Mouse (Mus musculus) layer of hippocampus, adult 2 months (tissue): Measurements from ENCODE around the gene Dgka. TPM values are rescaled to one million over a fixed set of nuclear protein-coding genes. Genes with fewer than 3 reads are reported as not detected.
A peak's percentile ranks its signal among the peaks of the same experiment; 100 is the strongest.
"Not testable (repeated sequence)": the region's sequence is repeated elsewhere in the genome, so short reads cannot be mapped to it uniquely, and the experiment has no call there.

ENCODE experiments used
- DNase-seq, 2 experiments: peaks; one replicate each; pipeline ENCODE4 v3.0.0; 2022; ENCODE audit warnings: low spot score in 2 of 2
- H3K27ac ChIP-seq: fragments of 200-600 bp; 2 replicates; pipeline ENCODE4 v1.8.1; 2022
- H3K4me3 ChIP-seq: fragments of 200-600 bp; 2 replicates; pipeline ENCODE4 v1.8.1; 2022; ENCODE audit warnings: mild to moderate bottlenecking
- CTCF ChIP-seq: fragments of 200-600 bp; conservative IDR thresholded peaks from 2 replicates; pipeline ENCODE4 v1.8.1; 2022; ENCODE audit warnings: antibody characterized with exemption, mild to moderate bottlenecking, moderate library complexity
- total RNA-seq, 2 experiments: library from RNA; stranded (reverse); gene quantifications; 2 replicates each; pipeline ENCODE4 v1.2.3; 2021

The Dgka gene
- total RNA-seq, 2 experiments from 2014 or later: 11.4 to 11.5 TPM

DNA sequence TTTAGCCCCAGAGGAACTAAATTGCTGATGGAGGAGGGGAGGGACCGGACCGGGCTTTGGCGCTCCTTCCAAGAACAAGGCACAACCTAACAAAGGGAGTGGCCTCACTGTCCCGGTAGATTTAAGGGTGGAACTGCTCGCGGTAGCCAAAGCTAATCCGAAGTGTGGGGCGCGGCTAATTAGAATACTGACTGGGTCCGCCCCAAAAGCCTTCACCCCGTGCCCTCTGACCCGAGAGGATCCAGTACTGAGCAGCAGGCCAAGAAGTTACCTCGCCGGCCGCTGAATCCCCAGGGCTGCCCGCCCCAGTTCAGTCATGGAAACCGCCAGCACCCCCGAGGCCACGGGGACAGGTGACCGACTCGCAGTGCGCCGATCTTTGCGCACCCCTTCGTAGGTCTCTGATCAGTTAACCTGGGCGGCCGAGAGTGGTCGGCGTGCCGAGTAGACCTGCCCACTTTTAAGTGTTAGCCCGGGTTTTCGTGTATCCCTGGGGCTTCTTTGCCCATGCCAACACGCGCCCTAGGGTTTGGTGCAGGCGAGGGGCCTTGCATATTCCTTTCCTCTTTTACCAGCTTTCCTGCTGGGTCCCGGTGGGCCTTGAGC lies 3.1 kb upstream of the Dgka start, which contains the start of gene Pym1:
Gene Pym1, plus strand, starts transcription at position 244 of the 606 bp plus-strand sequence.
- Histone ChIP-seq H3K27ac (peak within 1 kb of the TSS; percentile 93), H3K4me3 (peak within 1 kb of the TSS; percentile 77)
- no peak for TF ChIP-seq CTCF
- DNase-seq: peak; percentile 26 to 44

- DNase-seq: no peak
- Histone ChIP-seq H3K27ac (peak overlapping the region; percentile 93), H3K4me3 (peak overlapping the region; percentile 77)
- no peak for TF ChIP-seq CTCF
Measured at GRCm38 (mm10) chr10:128746972-128747645, 2.5 kb upstream of the Dgka start.

DNA sequence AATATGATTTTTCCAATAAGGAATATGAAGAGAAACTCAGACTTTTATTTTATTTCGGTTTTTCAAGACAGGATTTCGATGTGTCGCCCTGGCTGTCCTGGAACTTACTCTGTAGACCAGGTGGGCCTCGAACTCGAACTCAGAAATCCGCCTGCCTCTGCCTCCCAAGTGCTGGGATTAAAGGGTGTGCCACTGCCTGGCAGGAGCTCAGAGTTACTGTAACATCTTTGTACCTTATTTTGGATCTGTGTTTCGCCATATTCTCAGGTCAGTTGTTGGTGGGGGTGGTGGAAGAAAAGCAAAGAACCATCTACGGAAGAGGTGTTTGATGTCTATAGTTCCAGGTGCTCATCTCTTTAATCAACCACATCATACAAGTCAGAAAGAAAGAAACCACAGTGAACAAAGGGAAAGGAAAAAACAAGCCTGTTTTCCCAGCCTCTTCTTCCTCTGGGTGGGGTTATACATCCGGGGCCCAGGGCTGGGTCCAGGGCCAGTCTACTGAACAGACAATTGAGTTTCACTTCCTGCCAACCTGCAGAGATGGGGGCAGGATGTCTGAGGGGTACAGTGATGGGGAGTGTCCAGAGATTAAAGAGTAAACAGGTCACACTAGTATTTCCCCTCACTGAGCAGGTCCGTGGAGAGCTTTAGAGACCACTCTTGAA lies 1.4 kb upstream of the Dgka start:
- no peak overlapping the region for H3K27ac ChIP-seq
- DNase-seq: no peak
- no peak overlapping the region for H3K4me3 ChIP-seq
- no peak for TF ChIP-seq CTCF

DNA sequence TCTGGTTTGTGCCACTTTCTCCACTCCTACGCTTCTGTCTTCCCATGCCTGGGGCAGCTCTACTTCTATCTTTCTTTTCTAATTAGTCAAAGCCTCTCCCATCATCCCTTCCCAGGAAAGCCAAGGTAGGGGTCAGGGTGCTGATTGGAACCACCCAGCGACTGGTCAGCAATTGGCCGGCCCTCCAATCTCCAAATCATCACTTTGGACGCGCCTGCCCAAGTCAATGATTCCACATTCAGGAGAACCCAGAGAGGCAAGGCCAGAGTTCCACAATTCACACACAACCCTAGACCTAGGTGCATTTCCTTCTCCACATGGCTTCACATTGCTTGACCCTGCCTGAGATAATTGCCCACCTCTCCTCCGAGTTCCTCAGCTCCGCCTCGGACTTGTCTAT lies 444 bp downstream of the Dgka start:
- DNase-seq: no peak
- peak overlapping the region; percentile 89 for H3K4me3 ChIP-seq
- peak overlapping the region; percentile 85 for H3K27ac ChIP-seq
- TF ChIP-seq CTCF: no peak

DNA sequence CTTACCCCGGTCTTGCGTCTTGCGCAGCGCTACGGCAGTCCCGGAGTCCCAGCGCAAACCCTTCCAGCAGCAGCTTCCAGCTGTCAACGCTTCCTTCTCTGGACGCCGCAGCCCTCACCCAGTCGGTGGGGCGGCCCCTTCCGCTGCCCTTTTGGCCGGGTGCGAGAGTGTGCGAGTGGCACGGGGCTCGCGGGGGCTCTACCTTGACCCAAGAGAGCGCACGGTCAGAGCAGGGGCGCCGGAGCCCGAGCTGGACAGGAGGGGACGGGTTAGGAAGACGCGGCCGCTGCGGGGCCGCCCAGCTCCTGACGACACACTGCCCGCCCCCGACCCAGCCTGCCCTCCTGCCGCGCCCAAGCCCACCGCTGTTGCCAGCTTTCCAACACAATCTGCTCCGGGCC lies 864 bp downstream of the Dgka start:
- H3K27ac ChIP-seq: peak overlapping the region; percentile 85
- TF ChIP-seq CTCF: no peak

GRCm38 (mm10) chr10:128743235-128743634 lies 1.4 kb downstream of the Dgka start:
- H3K27ac ChIP-seq: peak overlapping the region; percentile 85
- DNase-seq: no peak
- TF ChIP-seq CTCF: no peak
- H3K4me3 ChIP-seq: peak overlapping the region; percentile 89

More for the DNA sequence above, 864 bp downstream of the Dgka start:
- peak overlapping the region; percentile 89 for H3K4me3 ChIP-seq
- peak in 1 of 2 experiments; percentile 12 for DNase-seq

GRCm38 (mm10) chr10:128742616-128743015 lies 2.0 kb downstream of the Dgka start:
- TF ChIP-seq CTCF: no peak
- no peak for DNase-seq
- Histone ChIP-seq H3K4me3 (peak overlapping the region; percentile 89), H3K27ac (no peak overlapping the region)

DNA sequence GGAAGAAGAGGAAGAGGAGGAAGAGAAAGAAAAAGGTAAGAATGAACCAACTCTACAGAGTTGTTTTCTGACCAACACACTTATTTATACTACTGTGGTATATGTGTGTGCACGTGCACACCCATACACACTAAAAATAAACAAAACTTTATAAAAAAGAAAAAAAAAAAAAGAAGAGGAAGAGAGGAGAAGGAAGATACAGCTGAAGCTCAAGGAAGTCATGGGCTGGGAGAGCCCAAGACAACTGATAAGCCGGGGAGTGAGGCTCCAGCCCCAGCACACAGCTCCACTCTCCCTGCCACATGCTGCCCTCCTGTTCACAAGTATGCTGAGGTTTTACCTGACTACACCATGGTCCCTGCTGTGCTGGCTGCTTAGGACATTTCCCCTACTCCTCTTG lies 4.4 kb downstream of the Dgka start:
- Histone ChIP-seq H3K27ac (no peak overlapping the region), H3K4me3 (no peak overlapping the region)
- TF ChIP-seq CTCF: no peak
- DNase-seq: no peak

- H3K27ac ChIP-seq: no peak overlapping the region
- H3K4me3 ChIP-seq: peak overlapping the region; percentile 42
- TF ChIP-seq CTCF: no peak
- DNase-seq: no peak
Measured at GRCm38 (mm10) chr10:128737435-128737834, 7.2 kb downstream of the Dgka start.

GRCm38 (mm10) chr10:128731992-128732391 lies 12.7 kb downstream of the Dgka start:
- Histone ChIP-seq H3K27ac (no peak overlapping the region), H3K4me3 (no peak overlapping the region)

DNA sequence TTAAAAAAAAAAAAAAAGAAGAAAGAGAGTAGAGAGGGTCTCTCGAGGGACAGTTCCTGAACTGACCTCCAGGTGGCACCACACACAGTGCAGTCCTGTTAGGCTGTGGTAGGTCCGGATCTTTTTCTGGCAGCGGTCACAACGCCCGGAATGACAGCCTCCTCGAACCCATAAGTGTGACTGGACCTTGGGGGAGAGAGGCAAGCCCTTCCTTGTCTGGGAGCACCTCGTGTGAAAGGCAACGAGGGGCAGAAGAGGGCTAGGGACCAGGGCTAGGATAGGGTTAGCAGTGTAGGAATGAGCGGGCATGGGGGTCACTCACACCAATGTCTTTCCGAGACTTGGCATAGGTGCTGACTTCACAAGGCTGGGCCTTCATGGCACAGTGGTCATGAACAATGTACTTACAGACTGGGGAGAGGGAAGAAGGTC lies 13.6 kb downstream of the Dgka start:
- H3K27ac ChIP-seq: no peak overlapping the region
- H3K4me3 ChIP-seq: no peak overlapping the region
- peak; percentile 46 to 70 for DNase-seq
- TF ChIP-seq CTCF: peak; percentile 97

More at GRCm38 (mm10) chr10:128731992-128732391, 12.7 kb downstream of the Dgka start:
- DNase-seq: no peak
- TF ChIP-seq CTCF: no peak

DNA sequence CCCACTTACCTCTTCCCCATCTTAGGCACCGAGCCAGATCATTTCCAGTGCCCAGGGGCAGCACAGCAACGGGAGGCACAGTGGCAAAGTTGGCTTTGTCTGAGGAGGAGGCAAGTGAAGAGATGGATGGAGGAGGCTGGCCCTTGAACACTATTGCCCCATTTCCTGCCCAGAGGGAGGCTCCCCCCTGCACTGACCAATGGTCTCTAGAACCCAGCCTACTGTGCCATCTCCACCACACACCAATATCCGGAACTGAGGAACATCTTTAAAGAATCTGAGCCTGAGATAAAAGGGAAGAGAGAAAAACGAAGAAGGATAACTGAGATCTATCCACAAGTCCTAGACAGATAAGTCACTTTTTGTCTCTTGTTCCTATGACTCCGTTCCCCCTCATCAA lies 16.6 kb downstream of the Dgka start:
- Histone ChIP-seq H3K4me3 (no peak overlapping the region), H3K27ac (no peak overlapping the region)
- no peak for TF ChIP-seq CTCF
- no peak for DNase-seq

DNA sequence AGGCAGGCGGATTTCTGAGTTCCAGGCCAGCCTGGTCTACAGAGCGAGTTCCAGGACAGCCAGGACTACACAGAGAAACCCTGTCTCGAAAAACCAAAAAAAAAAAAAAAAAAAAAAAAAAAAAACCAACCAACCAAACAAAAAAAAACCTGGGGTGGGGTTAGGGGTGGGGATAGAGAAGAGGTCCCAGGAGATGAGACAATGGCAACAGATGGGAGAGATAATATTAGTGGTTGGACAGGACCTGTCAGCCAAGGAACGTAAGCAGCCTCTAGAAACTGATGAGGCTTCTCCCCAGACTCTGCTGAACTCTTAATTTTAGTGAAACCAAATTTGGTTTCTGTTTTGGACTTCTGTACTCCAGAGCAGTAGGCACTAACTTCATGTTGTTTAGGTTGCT lies 19.2 kb downstream of the Dgka start:
- not testable (repeated sequence) for DNase-seq, H3K4me3 ChIP-seq, H3K27ac ChIP-seq
